Mouse (Mus musculus) midbrain, embryonic 12.5 days (tissue): ENCODE measurements around the gene Col23a1. TPM values are rescaled to one million over a fixed set of nuclear protein-coding genes. Genes with fewer than 3 reads are reported as not detected.
"Not testable (repeated sequence)": the region's sequence is repeated elsewhere in the genome, so short reads cannot be mapped to it uniquely, and the experiment has no call there.

ENCODE experiments used
- ATAC-seq: fragments of 200-750 bp; cut with Nextera tagmentation; 2 replicates; pipeline ENCODE4 v1.8.0; 2017; ENCODE audit warnings: low read depth, moderate TSS enrichment, moderate library complexity; ENCODE audit not compliant: low FRiP score
- H3K27ac ChIP-seq: fragments of 300-500 bp; sonication (generic); replicated peaks from 2 replicates; pipeline ENCODE4 v1.5.1; 2016; ENCODE audit warnings: mild to moderate bottlenecking
- H3K27me3 ChIP-seq: fragments of 300-500 bp; sonication (generic); 2 replicates; pipeline ENCODE4 v1.6.1; 2016; ENCODE audit warnings: mild to moderate bottlenecking
- H3K36me3 ChIP-seq: fragments of 300-500 bp; sonication (generic); 2 replicates; pipeline ENCODE4 v1.6.1; 2016
- H3K4me1 ChIP-seq: fragments of 300-500 bp; sonication (generic); 2 replicates; pipeline ENCODE4 v1.6.1; 2016
- H3K4me2 ChIP-seq: fragments of 300-500 bp; sonication (generic); replicated peaks from 2 replicates; pipeline ENCODE4 v1.6.1; 2016; ENCODE audit warnings: mild to moderate bottlenecking, moderate library complexity
- H3K4me3 ChIP-seq: fragments of 300-500 bp; sonication (generic); 2 replicates; pipeline ENCODE4 v1.5.1; 2016; ENCODE audit warnings: mild to moderate bottlenecking
- H3K9ac ChIP-seq: fragments of 300-500 bp; sonication (generic); replicated peaks from 2 replicates; pipeline ENCODE4 v1.6.1; 2016; ENCODE audit warnings: mild to moderate bottlenecking, moderate library complexity
- H3K9me3 ChIP-seq: fragments of 300-500 bp; sonication (generic); 2 replicates; pipeline ENCODE4 v1.6.1; 2016; ENCODE audit warnings: mild to moderate bottlenecking
- WGBS: fragments of 180-500 bp; shearing (Covaris S2); methylation state at CpG from one replicate; pipeline ENCODE4 v1.1.7; 2016; 5-methylcytosine and 5-hydroxymethylcytosine counted together
- polyA plus RNA-seq: library from polyadenylated mRNA; unstranded; fragments of >200 nt; fragmentation: Nextera tagmentation; extraction: Ambion mirVana; gene quantifications from 2 replicates; pipeline ENCODE4 v1.2.1, GENCODE M21; 2016

Gene Col23a1
- polyA plus RNA-seq, 1 experiment from 2014 or later: 18.3 TPM

- H3K9me3 ChIP-seq: no peaks in the 10 kb centered on the region
- ATAC-seq: no peak
- no peak overlapping the region for H3K4me2 ChIP-seq
- H3K4me3 ChIP-seq: no peak overlapping the region
- H3K9ac ChIP-seq: no peak overlapping the region
- no peak overlapping the region for H3K27ac ChIP-seq
- no peaks in the 10 kb centered on the region for H3K27me3 ChIP-seq
- 68% methylated on average over 5 of the region's 5 CpGs for WGBS
- H3K36me3 ChIP-seq: no peaks in the 10 kb centered on the region
- no peaks in the 10 kb centered on the region for H3K4me1 ChIP-seq
Measured at GRCm38 (mm10) chr11:51351841-51352240, 62.1 kb downstream of the Col23a1 start.

DNA sequence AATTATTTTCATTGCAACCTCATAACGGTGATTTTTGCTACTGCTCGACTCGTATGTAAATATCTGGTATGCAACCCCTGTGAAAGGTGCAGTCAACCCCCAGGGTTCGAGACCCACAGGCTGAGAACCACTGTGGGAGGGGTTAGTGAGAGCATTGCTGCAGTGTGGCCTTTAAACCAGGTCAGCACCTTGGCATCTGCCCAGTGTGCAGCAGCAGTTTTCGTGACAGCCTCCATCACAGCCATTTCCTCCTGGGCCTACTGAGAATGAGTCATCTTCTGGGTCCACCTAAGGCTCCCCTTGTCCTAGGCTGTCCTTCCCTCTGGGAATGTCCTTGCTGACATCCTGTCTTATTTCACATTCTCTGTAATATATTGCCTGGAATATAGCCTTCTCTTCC is 64.0 kb downstream of the Col23a1 start:
- Histone ChIP-seq H3K27me3 (no peaks in the 10 kb centered on the region), H3K4me3 (no peak overlapping the region), H3K9me3 (no peaks in the 10 kb centered on the region), H3K27ac (no peak overlapping the region), H3K4me2 (no peak overlapping the region), H3K9ac (no peak overlapping the region), H3K36me3 (no peaks in the 10 kb centered on the region), H3K4me1 (no peaks in the 10 kb centered on the region)
- ATAC-seq: no peak
- 88% methylated on average over 5 of the region's 5 CpGs for WGBS

DNA sequence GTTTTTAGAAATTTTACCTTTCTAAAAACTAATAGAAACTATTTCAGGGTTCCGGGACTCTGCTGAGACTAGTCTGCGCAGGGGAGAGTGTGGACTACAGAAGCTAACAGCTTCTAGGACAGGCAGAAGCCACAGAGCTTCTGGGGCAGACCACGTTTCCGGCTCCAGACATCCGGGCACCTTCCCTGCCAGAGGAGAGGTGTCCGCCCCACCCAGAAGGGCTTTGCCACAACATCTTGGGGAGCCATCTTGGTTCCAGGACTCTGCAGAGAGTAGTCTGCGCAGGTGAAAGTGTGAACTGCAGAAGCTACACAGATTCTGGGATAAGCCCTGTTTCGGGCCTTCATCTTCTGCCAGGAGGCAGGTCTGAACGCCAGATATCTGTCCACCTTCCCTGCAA is 69.3 kb downstream of the Col23a1 start:
- not testable (repeated sequence) for H3K4me2 ChIP-seq, H3K9me3 ChIP-seq, H3K27me3 ChIP-seq, ATAC-seq, H3K9ac ChIP-seq, H3K36me3 ChIP-seq, H3K27ac ChIP-seq, H3K4me1 ChIP-seq, H3K4me3 ChIP-seq
- WGBS: 92% methylated on average over 9 of the region's 9 CpGs

DNA sequence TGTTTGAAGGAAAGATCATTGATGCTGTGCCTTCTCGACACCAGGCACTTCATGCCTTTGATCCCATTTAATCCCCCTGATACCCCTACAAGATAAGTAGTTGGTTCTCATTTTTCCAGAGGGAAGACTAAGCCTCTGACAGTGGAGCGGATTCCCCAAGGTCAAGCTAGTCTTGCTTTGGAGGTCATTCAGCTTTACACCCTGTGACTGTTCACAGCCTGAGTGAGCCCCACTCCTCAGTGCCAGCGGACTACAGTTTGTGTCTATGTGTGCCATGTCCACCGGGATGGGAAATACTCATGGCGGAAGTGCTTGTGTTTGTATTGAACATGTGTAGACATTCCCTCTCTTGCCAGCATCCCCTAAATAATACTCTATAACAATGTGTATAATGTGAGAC is 74.6 kb downstream of the Col23a1 start:
- Histone ChIP-seq H3K9me3 (no peaks in the 10 kb centered on the region), H3K9ac (no peak overlapping the region), H3K4me3 (no peak overlapping the region), H3K4me2 (no peak overlapping the region), H3K4me1 (no peaks in the 10 kb centered on the region), H3K27me3 (no peaks in the 10 kb centered on the region), H3K27ac (no peak overlapping the region), H3K36me3 (no peaks in the 10 kb centered on the region)
- no peak for ATAC-seq
- WGBS: 80% methylated on average over 5 of the region's 5 CpGs

GRCm38 (mm10) chr11:51367334-51367733 is 77.6 kb downstream of the Col23a1 start:
- no peaks in the 10 kb centered on the region for H3K27me3 ChIP-seq
- no peak overlapping the region for H3K4me2 ChIP-seq
- no peak for ATAC-seq
- no peak overlapping the region for H3K9ac ChIP-seq
- H3K4me1 ChIP-seq: no peaks in the 10 kb centered on the region
- H3K4me3 ChIP-seq: no peak overlapping the region
- H3K9me3 ChIP-seq: no peaks in the 10 kb centered on the region
- 86% methylated on average over 5 of the region's 5 CpGs for WGBS
- no peaks in the 10 kb centered on the region for H3K36me3 ChIP-seq
- H3K27ac ChIP-seq: no peak overlapping the region

- WGBS: 77% methylated on average over 4 of the region's 4 CpGs
- no peak for ATAC-seq
- no peak overlapping the region for H3K9ac ChIP-seq
Measured at GRCm38 (mm10) chr11:51370273-51370672, 80.6 kb downstream of the Col23a1 start.

DNA sequence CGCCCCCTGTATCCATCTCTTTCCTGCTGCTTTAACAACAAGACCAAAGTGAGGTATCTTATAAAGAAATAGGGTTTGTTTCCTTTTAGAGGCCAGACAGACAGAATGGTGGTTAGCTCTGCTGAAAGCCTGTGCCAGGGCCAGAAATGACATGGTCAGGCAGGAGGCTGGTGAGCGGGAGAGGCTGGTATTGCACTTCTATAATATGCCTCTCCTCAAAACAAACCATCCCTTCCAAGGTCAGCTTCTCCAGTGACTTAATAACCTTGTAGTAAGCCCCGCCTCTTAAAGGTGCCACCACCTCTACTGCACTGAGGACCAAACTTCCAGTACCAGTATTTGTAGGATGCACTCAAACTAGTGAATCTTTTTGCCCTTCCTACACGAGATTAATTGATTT is 81.6 kb downstream of the Col23a1 start:
- H3K4me1 ChIP-seq: no peaks in the 10 kb centered on the region
- no peaks in the 10 kb centered on the region for H3K9me3 ChIP-seq
- ATAC-seq: no peak
- WGBS: 66% methylated on average over 4 of the region's 4 CpGs
- no peak overlapping the region for H3K9ac ChIP-seq
- H3K4me2 ChIP-seq: no peak overlapping the region
- no peaks in the 10 kb centered on the region for H3K36me3 ChIP-seq
- no peak overlapping the region for H3K27ac ChIP-seq
- no peaks in the 10 kb centered on the region for H3K27me3 ChIP-seq
- H3K4me3 ChIP-seq: no peak overlapping the region

More at GRCm38 (mm10) chr11:51370273-51370672, 80.6 kb downstream of the Col23a1 start:
- no peak overlapping the region for H3K4me3 ChIP-seq
- no peaks in the 10 kb centered on the region for H3K9me3 ChIP-seq
- no peaks in the 10 kb centered on the region for H3K4me1 ChIP-seq
- H3K4me2 ChIP-seq: no peak overlapping the region
- no peak overlapping the region for H3K27ac ChIP-seq
- no peaks in the 10 kb centered on the region for H3K27me3 ChIP-seq
- H3K36me3 ChIP-seq: no peaks in the 10 kb centered on the region

- Histone ChIP-seq H3K4me1 (no peaks in the 10 kb centered on the region), H3K9ac (no peak overlapping the region), H3K36me3 (no peaks in the 10 kb centered on the region), H3K27ac (no peak overlapping the region), H3K4me3 (no peak overlapping the region), H3K27me3 (no peaks in the 10 kb centered on the region), H3K4me2 (no peak overlapping the region), H3K9me3 (no peaks in the 10 kb centered on the region)
- 71% methylated on average over 1 of the region's 1 CpGs for WGBS
- ATAC-seq: no peak
Measured at GRCm38 (mm10) chr11:51371926-51372325, 82.2 kb downstream of the Col23a1 start.

DNA sequence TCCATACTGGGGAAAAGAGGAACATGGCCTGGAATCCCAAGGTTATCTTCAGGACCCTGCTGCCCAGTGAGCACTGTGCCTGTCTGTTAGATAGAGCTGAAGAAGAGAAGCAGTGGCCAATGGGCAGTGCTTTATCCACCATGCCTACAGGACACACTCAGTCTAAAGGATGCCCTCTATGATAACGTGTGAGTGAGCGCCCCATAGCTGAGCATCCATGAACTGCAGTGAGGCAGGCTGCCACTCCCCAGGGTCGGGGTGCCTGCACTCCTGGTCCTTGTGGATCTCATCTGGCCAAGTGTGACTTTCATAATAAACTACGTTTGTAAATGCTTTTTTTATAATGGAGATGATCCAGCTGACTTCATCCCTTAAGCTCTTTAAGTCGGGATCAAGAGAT is 87.5 kb downstream of the Col23a1 start:
- no peaks in the 10 kb centered on the region for H3K27me3 ChIP-seq
- no peaks in the 10 kb centered on the region for H3K36me3 ChIP-seq
- no peak overlapping the region for H3K4me3 ChIP-seq
- WGBS: 47% methylated on average over 5 of the region's 5 CpGs
- no peak overlapping the region for H3K4me2 ChIP-seq
- H3K27ac ChIP-seq: no peak overlapping the region
- no peak for ATAC-seq
- H3K9me3 ChIP-seq: no peaks in the 10 kb centered on the region
- H3K9ac ChIP-seq: no peak overlapping the region
- no peaks in the 10 kb centered on the region for H3K4me1 ChIP-seq

DNA sequence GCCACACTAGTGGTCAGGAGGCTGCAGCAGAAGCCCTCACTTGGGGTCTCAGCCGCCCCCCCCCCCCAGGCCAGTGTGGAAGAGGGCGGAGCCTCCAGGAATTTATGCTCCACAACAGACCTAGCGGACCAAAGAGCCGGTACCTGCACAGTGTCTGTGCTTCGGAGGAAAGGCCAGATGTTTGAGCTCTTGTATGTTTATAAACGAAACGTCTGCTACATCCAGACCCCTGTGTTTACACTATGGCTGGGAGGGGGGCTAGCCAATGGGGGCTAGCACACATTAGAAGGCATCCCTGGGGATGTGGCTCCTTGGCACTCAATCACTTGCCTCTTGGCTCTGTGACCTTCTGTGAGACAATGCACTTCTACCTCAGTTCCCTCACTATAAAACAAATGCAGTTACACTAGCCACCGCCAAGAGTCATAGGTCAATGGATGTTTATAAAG is 99.2 kb downstream of the Col23a1 start:
- ATAC-seq: no peak
- WGBS: 66% methylated on average over 8 of the region's 8 CpGs
- no peak overlapping the region for H3K9ac ChIP-seq
- no peak overlapping the region for H3K27ac ChIP-seq
- no peaks in the 10 kb centered on the region for H3K27me3 ChIP-seq
- H3K36me3 ChIP-seq: no peaks in the 10 kb centered on the region
- no peaks in the 10 kb centered on the region for H3K4me1 ChIP-seq
- no peak overlapping the region for H3K4me3 ChIP-seq
- no peaks in the 10 kb centered on the region for H3K9me3 ChIP-seq
- H3K4me2 ChIP-seq: no peak overlapping the region

- no peak for ATAC-seq
Measured at GRCm38 (mm10) chr11:51389763-51390162, 100.0 kb downstream of the Col23a1 start.

GRCm38 (mm10) chr11:51390521-51390920 is 100.8 kb downstream of the Col23a1 start:
- no peak overlapping the region for H3K4me3 ChIP-seq
- no peak overlapping the region for H3K9ac ChIP-seq
- no peaks in the 10 kb centered on the region for H3K4me1 ChIP-seq
- no peak overlapping the region for H3K4me2 ChIP-seq
- H3K36me3 ChIP-seq: no peaks in the 10 kb centered on the region
- no peaks in the 10 kb centered on the region for H3K27me3 ChIP-seq
- no peak for ATAC-seq
- no peak overlapping the region for H3K27ac ChIP-seq
- no peaks in the 10 kb centered on the region for H3K9me3 ChIP-seq
- WGBS: 77% methylated on average over 3 of the region's 3 CpGs

More at GRCm38 (mm10) chr11:51389763-51390162, 100.0 kb downstream of the Col23a1 start:
- H3K9ac ChIP-seq: no peak overlapping the region
- WGBS: 81% methylated on average over 10 of the region's 10 CpGs
- no peaks in the 10 kb centered on the region for H3K4me1 ChIP-seq
- no peaks in the 10 kb centered on the region for H3K9me3 ChIP-seq
- H3K27ac ChIP-seq: no peak overlapping the region
- H3K36me3 ChIP-seq: no peaks in the 10 kb centered on the region
- H3K27me3 ChIP-seq: no peaks in the 10 kb centered on the region
- H3K4me3 ChIP-seq: no peak overlapping the region
- no peak overlapping the region for H3K4me2 ChIP-seq

GRCm38 (mm10) chr11:51391548-51391947 is 101.8 kb downstream of the Col23a1 start:
- H3K27me3 ChIP-seq: no peaks in the 10 kb centered on the region
- H3K4me1 ChIP-seq: no peaks in the 10 kb centered on the region
- H3K36me3 ChIP-seq: no peaks in the 10 kb centered on the region
- no peaks in the 10 kb centered on the region for H3K9me3 ChIP-seq
- no peak overlapping the region for H3K9ac ChIP-seq
- WGBS: 77% methylated on average over 4 of the region's 4 CpGs
- no peak overlapping the region for H3K27ac ChIP-seq
- no peak for ATAC-seq
- H3K4me2 ChIP-seq: no peak overlapping the region
- no peak overlapping the region for H3K4me3 ChIP-seq
